Mouse (Mus musculus): ENCODE measurements around the gene Tm9sf3. TPM values are rescaled to one million over a fixed set of nuclear protein-coding genes. Genes with fewer than 3 reads are reported as not detected.

Gene Tm9sf3
- polyA plus RNA-seq, 1 experiment from 2014 or later, result 53.5 TPM

GRCm38 (mm10) chr19:41165144-41165913 is 98.5 kb downstream of the Tm9sf3 start:
- H3K9ac ChIP-seq, result no peak overlapping the region
- 61% methylated on average over 14 of the region's 14 CpGs for WGBS (ENCODE audit: insufficient replicate concordance)
- H3K4me2 ChIP-seq, result no peak overlapping the region
- no peaks in the 10 kb centered on the region for H3K9me3 ChIP-seq (replicated peaks)
- H3K27me3 ChIP-seq, result no peaks in the 10 kb centered on the region
- no peaks in the 10 kb centered on the region for H3K36me3 ChIP-seq (replicated peaks)
- no peak overlapping the region for H3K4me3 ChIP-seq (replicated peaks)
- H3K27ac ChIP-seq (replicated peaks), result no peak overlapping the region
- no peak for ATAC-seq (ENCODE audit: insufficient read depth)
- H3K4me1 ChIP-seq (replicated peaks), result no peaks in the 10 kb centered on the region

- no peak overlapping the region for H3K27ac ChIP-seq (replicated peaks)
- no peak overlapping the region for H3K4me3 ChIP-seq (replicated peaks)
- H3K36me3 ChIP-seq (replicated peaks), result no peaks in the 10 kb centered on the region
- H3K9ac ChIP-seq, result no peak overlapping the region
- H3K4me1 ChIP-seq (replicated peaks), result no peaks in the 10 kb centered on the region
- no peak overlapping the region for H3K4me2 ChIP-seq
- ATAC-seq (ENCODE audit: insufficient read depth), result no peak
- WGBS (ENCODE audit: insufficient replicate concordance), result 65% methylated on average over 10 of the region's 10 CpGs
- H3K27me3 ChIP-seq, result no peaks in the 10 kb centered on the region
- H3K9me3 ChIP-seq (replicated peaks), result no peaks in the 10 kb centered on the region
Measured at GRCm38 (mm10) chr19:41164447-41165095, 99.2 kb downstream of the Tm9sf3 start.

Other genes starting within 250 kb of the Tm9sf3 start
- 0.06 TPM in 1 of 2 replicates, not detected in the other for gene Dntt, start 234.7 kb downstream of the Tm9sf3 start, polyA plus RNA-seq (2015; fragmentation: Nextera tagmentation; extraction: Ambion mirVana)
- gene Opalin, start 186.9 kb downstream of the Tm9sf3 start, polyA plus RNA-seq (2015; fragmentation: Nextera tagmentation; extraction: Ambion mirVana), result not detected in 2 replicates
- not detected in 2 replicates for gene Tll2, start 57.2 kb downstream of the Tm9sf3 start, polyA plus RNA-seq (2015; fragmentation: Nextera tagmentation; extraction: Ambion mirVana)
- gene Pik3ap1, start 121.1 kb upstream of the Tm9sf3 start, polyA plus RNA-seq (2015; fragmentation: Nextera tagmentation; extraction: Ambion mirVana), result 11.3 and 14.3 TPM in 2 replicates
- gene Lcor, start 218.6 kb upstream of the Tm9sf3 start, polyA plus RNA-seq (2015; fragmentation: Nextera tagmentation; extraction: Ambion mirVana), result 6.3 and 6.4 TPM in 2 replicates

All from liver, embryonic 15.5 days (tissue).